10 mouse cellular contexts compared by ENCODE assay signal in genomic region chr2:50066968-50067315, GRCm38 (mm10). TPM values are rescaled to one million over a fixed set of nuclear protein-coding genes. Genes with fewer than 3 reads are reported as not detected.
DNase-seq lines count a peak whose midpoint lies in the region; ATAC-seq and TF ChIP-seq lines count a peak whose summit lies in the region.
"Had no signal": no experiment of that assay in that cellular context is flagged by ENCODE, and none has a peak within 500 bp of the region (broad histone marks: within the 10 kb centered on the region; RNA-seq: fewer than 3 reads in every experiment).

No protein-coding gene starts in this region.

- no peaks in the 10 kb centered on the region for H3K27me3 ChIP-seq in intestine, embryonic 16.5 days (replicated peaks; ENCODE audit: control insufficient read depth, insufficient read depth, low read length)
- H3K27me3 ChIP-seq in neural tube, embryonic 13.5 days: peaks cover 15% of the 10 kb centered on the region

- DNase-seq in left cerebral cortex, adult 2 months (ENCODE audit: extremely low spot score in 1 of 2, low spot score in 2 of 2): no peak
- no peak for DNase-seq in left cerebral cortex, postnatal 10 days (ENCODE audit: extremely low spot score in 1 of 2, low spot score in 2 of 2)
- no peak for DNase-seq in left cerebral cortex, adult 11 months (ENCODE audit: low spot score)
- DNase-seq in adrenal gland, adult 2 months: no peak
- no peak for DNase-seq in adrenal gland, postnatal 14 days
- DNase-seq: gastrocnemius, postnatal 25 days had no signal

- no peak for ATAC-seq in intestine, embryonic 16.5 days
- ATAC-seq in neural tube, embryonic 13.5 days (ENCODE audit: low read depth): no peak

- H3K36me3 ChIP-seq in intestine, embryonic 16.5 days (ENCODE audit: control insufficient read depth, insufficient read depth, low read length): no peaks in the 10 kb centered on the region
- no peaks in the 10 kb centered on the region for H3K36me3 ChIP-seq in neural tube, embryonic 13.5 days

- no peak for TF ChIP-seq POLR2A in embryonic fibroblast, embryonic 13.5 days (IDR thresholded peaks at IDR 0.05; ENCODE audit: low read depth, low read length)

- peak overlapping the region; percentile 67 for H3K4me3 ChIP-seq in left cerebral cortex, adult 2 months
- H3K4me3 ChIP-seq in embryonic fibroblast, embryonic 13.5 days (ENCODE audit: insufficient read depth, low read length): peak overlapping the region; percentile 43
- H3K4me3 ChIP-seq in intestine, embryonic 16.5 days (ENCODE audit: low read length): peak overlapping the region; percentile 77
- peak overlapping the region; percentile 56 for H3K4me3 ChIP-seq in neural tube, embryonic 13.5 days

- H3K27ac ChIP-seq in left cerebral cortex, adult 2 months: peak overlapping the region; percentile 53; the same call in 1 of the 2 replicates
- H3K27ac ChIP-seq in embryonic fibroblast, embryonic 13.5 days (ENCODE audit: insufficient read depth, low read length): no peak overlapping the region
- H3K27ac ChIP-seq in intestine, embryonic 16.5 days (ENCODE audit: low read length): peak overlapping the region; percentile 66
- H3K27ac ChIP-seq in neural tube, embryonic 13.5 days (replicated peaks): no peak overlapping the region

- intact Hi-C loops in left cerebral cortex, adult 2 months (cut with DNase I): loop anchor here (5.0 kb wide), 1 partner anchor 205 kb away; no protein-coding TSS in a partner anchor
- intact Hi-C loops in left cerebral cortex, postnatal 10 days (cut with DNase I): loop anchor here (10.0 kb wide), 2 partner anchors 178 to 302 kb away; no protein-coding TSS in a partner anchor

- H3K9ac ChIP-seq in intestine, embryonic 16.5 days (ENCODE audit: low read depth, low read length): peak overlapping the region; percentile 78
- H3K9ac ChIP-seq in neural tube, embryonic 13.5 days: peak overlapping the region; percentile 66

- TF ChIP-seq CTCF in left cerebral cortex, adult 2 months (IDR thresholded peaks at IDR 0.05): no peak
- TF ChIP-seq CTCF in embryonic fibroblast, embryonic 13.5 days (IDR thresholded peaks at IDR 0.05; ENCODE audit: borderline replicate concordance, insufficient read depth, low read length): no peak

- peak overlapping the region; percentile 95 for H3K4me2 ChIP-seq in intestine, embryonic 16.5 days (ENCODE audit: low read depth, low read length)
- H3K4me2 ChIP-seq in neural tube, embryonic 13.5 days: peak overlapping the region; percentile 95

- WGBS in intestine, embryonic 16.5 days: 2% methylated on average over 9 of the region's 9 CpGs
- 2% methylated on average over 9 of the region's 9 CpGs for WGBS in neural tube, embryonic 13.5 days

- no peaks in the 10 kb centered on the region; the same call in 1 of the 2 replicates for H3K4me1 ChIP-seq in embryonic fibroblast, embryonic 13.5 days (ENCODE audit: control insufficient read depth, insufficient read depth, low read length)
- H3K4me1 ChIP-seq in intestine, embryonic 16.5 days (ENCODE audit: control insufficient read depth, insufficient read depth, low read length): 0 out of 2 replicates have a peak, but pooled peaks cover 2% of the 10 kb centered on the region
- peaks cover 15% of the 10 kb centered on the region for H3K4me1 ChIP-seq in neural tube, embryonic 13.5 days (replicated peaks)

- no peaks in the 10 kb centered on the region for H3K9me3 ChIP-seq in intestine, embryonic 16.5 days (ENCODE audit: control insufficient read depth, low read length)
- no peaks in the 10 kb centered on the region for H3K9me3 ChIP-seq in neural tube, embryonic 13.5 days

RNA-seq across cellular contexts. Expression of gene Lypd6, which starts 0.7 kb away (rescaled TPM):
- 10 to 100 TPM; 19.5 to 20.6 TPM for total RNA-seq in left cerebral cortex, adult 2 months (2021)
- total RNA-seq in left cerebral cortex, postnatal 10 days (2021): 10 to 100 TPM; 25.5 to 29.1 TPM
- polyA plus RNA-seq in embryonic fibroblast, embryonic 13.5 days (2011; ENCODE audit: insufficient read length, low read depth, missing spikeins): 1.0 and 2.2 TPM in 2 replicates
- polyA plus RNA-seq in intestine, embryonic 16.5 days (2015; fragmentation: Nextera tagmentation; extraction: Ambion mirVana): 11.4 and 14.6 TPM in 2 replicates
- polyA plus RNA-seq in neural tube, embryonic 13.5 days (2015; fragmentation: Nextera tagmentation; extraction: Ambion mirVana): 5.9 and 6.4 TPM in 2 replicates
- total RNA-seq in adrenal gland, adult 2 months (2021): 10 to 100 TPM in 1 of 2 experiments, 1 to 10 TPM in 1; 7.3 to 26.6 TPM
- polyA plus RNA-seq in adrenal gland, adult 2 months (2012; rRNA removed): 40.8 and 62.2 TPM in 2 replicates
- total RNA-seq in adrenal gland, postnatal 14 days (2021): 9.3 and 12.2 TPM in 2 replicates
- total RNA-seq: neutrophil, adult 5-6 weeks had no signal

Comparison
In these comparisons a context has a peak if more than half of its experiments do, and no peak if none do; other contexts are left out.
1. H3K27ac ChIP-seq: peak in left cerebral cortex, adult 2 months (single experiment) and intestine, embryonic 16.5 days (single experiment); none in embryonic fibroblast, embryonic 13.5 days (single experiment) and neural tube, embryonic 13.5 days (single experiment).
2. Peak in every context shown above with its lines, with median percentiles within 50 percentile points of each other: H3K4me3 ChIP-seq.